Mouse (Mus musculus) T-helper 2 cell (primary cell): ENCODE results near the gene Vgf.

Experiments used
- in situ Hi-C: fragments of 300-600 bp; cut with MboI, MseI; formaldehyde crosslinking; loops from one replicate; pipeline ENCODE4 v1.15.1; 2025; ENCODE audit warnings: high pct_unique_total_duplicates

Vgf gene

DNA sequence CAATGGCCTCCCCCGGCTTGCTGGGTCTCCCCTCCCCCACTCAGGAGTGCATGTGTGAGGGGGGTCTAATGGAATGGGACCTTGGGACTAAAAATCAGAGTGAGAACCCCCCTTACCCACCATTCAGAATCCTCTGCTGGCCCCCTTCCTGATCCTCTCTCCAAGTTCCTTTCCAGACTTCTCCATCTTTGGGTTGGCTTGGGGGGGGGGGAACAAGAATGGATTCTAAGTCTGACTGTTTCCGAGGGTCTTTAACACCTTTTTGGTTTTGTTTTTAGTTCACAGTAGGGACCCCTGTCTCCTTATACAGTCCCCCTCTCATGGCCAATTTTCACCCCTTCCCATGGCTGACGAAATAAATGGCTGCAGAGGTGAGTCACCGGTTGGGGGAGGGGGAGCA is at the start of gene Vgf:
Gene Vgf, plus strand, starts transcription at position 301 of the 400 bp plus-strand sequence.
- in situ Hi-C loops = loop anchor here (5.0 kb wide), 1 partner anchor 81 kb away; no protein-coding TSS in a partner anchor

DNA sequence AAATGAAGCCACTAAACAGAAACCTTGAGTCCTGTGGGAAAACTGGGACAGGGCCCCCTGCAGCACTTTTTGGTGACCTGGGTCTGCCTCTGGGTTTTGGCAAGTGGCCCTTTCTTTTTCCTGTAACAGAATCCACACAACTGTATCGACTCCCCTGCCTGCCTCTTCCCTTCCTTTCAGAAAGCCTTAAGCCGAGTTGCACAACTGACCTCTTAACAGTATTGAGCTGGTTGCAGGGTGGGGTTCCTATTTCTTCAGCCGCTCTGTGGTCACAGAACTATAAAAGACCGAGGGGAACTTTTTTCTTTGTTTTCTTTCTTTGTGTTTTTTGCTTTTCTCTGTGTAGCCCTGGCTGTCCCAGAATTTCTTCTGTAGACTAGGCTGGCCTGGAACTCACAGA is 48.4 kb upstream of the Vgf start:
- in situ Hi-C loops = no loop called here

DNA sequence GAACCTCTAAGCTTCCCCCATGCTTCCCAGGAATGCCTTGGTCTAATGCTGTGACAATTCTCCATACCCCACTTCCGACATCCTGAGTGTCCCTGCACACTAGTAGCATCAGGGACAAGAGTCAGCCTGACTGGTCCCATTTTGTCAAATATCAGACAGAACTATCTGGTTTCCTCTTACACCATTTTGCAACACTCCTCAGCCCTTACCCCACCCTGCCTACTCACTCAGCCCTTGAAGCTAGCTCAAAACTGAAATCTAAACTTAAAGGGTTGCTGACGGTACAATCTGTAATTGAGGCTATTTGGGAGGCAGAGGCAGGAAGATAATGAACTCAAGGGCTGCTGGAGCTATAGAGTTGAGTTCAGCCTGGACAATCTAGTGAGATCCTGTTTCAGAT is 46.4 kb upstream of the Vgf start:
- in situ Hi-C loops = no loop called here

DNA sequence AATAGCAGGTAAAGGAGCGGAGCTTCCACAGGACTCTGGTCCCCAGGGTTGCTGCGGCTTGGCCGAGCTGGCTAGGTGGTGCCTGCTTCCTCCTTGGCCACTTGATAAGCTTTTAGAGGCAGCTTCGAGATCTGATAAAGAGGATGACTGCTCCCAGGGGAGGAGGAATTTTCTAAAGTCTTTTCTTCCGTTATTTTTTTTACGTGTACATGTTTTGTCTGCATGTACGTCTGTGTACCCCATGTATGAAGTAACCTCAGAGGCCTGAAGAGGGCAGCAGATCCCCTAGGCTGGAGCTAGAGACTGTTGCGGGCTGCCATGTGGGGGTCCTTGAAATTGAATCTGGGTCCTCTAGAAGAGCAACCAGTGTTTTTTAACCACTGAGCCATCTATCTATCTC is 45.2 kb upstream of the Vgf start:
- in situ Hi-C loops = no loop called here

DNA sequence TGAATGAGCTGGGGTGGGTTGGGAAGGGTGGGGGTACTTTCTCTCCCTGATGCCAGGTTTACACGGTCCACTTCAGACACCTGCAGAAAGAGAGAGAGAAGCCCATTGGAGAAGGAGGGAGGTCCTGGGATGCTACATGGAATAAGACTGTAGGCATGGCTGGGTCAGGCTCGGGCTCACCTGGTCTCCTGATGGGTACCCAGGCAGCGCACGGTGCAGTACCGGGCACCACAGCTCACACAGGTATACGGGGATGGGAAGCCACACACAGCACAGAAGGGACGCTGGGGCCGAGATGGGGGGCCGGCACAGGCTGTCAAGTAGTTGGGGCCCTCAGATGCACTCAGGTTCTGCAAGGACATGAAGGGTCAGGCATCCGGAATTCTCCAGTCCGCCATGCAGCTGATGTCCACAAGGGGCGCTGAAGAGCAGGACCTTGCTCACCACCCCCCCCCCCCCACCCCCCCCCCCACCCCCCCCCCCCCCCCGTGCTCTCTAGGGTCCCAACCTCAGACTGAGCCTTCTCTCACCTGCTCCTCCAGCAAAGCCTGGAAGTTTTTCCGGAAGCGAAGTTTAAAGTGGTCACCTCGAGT is 43.8 kb upstream of the Vgf start:
- in situ Hi-C loops = no loop called here

DNA sequence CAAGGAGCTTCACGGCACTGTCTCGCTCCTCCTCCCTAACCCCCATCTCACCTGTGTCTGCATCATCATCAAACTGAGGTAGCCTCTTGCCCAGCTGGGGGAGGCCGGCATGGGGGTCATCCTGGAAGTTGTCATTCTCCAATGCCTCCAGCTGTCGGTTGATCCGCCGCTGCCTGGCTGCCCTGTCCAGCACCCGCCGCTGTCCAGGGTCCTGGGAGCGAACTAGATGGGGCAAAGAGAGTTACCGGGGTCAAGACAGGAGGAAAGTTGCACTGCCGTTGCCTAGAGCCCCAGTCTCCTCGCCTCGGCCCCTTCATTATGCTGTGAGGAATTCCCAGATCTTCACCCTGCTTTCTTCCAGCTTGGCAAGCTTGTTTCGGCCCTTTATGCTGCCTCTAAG is 41.4 kb upstream of the Vgf start:
- in situ Hi-C loops = no loop called here

DNA sequence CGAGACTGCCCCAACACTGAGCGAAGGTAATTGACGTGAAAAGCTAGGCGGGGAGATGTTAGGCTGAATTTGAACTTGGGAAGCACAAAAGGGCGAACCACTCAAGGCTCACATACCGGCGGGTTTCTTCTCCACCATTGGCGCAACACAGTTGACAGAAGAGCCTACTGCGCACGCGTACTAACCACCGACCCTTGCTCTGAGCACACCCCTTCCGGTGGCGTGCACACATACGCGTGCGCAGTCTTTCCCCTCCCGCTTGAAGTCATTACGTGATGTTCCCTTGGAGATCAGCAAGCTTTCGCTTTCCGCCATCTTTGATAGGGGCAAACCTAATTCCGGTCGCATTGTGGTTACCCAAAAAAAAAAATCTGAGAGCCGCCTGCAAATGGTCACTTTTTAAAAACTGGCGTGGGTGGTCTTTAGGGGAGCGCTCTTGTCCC is 39.5 kb upstream of the Vgf start, which contains the start of gene Plod3:
Gene Plod3, plus strand, starts transcription at position 325 of the 443 bp plus-strand sequence.
- in situ Hi-C loops = no loop called here

DNA sequence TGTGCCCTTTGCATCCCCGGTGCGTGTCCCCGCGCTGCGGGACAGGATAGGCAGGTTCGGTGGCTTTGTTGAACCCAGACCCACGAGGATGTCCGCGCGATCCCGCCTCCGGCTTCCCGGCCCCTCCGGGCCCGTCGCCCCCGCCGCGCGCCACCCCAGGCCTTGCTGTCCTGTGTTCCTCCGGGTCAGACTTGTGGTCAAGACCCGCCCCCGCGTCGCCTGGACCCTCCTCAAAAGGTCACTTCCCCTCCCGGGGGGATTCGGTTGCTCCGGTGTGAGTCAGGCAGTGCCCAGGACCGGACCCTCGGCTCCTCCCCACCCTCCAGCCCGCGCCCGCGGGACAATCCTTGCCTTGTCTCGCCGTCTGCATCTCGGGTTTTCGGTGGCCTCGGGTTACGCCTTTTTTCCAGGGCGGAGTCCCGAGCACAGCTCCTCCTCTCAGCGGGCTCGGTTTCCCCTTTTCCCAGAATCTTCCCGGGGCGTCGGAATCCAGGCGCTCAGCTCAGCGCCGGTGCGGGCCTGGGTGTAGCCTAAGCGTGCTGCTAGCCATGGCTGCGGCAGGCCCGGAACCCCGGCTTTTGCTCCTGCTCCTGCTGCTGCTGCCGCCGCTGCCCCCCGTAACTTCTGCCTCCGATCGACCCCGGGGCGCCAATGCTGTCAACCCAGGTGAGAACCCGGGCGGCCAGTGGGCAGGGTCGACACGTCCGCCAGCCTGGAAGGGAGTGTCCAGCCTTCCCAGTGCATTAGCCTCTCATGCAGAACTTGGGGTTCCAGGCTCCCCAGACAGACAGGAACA is 38.9 kb upstream of the Vgf start:
- in situ Hi-C loops = no loop called here

DNA sequence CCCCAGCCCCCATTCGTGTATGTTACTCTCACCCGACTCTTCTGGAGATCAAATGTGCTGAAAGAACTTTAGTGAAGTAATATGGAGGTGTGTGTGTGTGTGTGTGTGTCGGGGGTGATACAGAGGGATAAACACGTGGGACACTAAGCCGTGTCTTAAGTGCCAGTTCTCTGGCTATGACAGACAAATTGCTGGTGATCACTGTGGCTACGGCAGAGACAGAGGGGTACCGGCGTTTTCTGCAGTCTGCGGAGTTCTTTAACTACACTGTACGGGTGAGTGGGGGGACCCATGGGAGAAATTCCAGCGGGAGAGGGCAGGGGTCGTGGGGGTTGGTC is 38.3 kb upstream of the Vgf start, which contains the start of gene Znhit1:
Gene Znhit1, minus strand, starts transcription at position 88 of the 338 bp plus-strand sequence.
- in situ Hi-C loops = no loop called here

DNA sequence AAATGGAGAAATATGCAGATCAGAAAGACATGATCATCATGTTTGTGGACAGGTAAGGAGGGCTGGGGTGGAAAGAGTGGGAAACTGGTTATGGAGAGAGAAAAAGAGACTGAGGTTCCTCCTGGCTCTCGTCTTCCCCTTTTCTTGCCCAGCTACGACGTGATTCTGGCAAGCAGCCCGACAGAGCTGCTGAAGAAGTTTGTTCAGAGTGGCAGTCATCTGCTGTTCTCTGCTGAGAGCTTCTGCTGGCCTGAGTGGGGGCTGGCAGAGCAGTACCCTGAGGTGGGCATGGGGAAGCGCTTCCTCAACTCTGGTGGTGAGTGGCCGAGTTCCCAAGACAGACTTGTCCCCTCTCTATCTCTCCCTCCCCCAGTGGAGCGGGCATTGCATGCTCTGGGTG is 37.8 kb upstream of the Vgf start:
- in situ Hi-C loops = no loop called here

DNA sequence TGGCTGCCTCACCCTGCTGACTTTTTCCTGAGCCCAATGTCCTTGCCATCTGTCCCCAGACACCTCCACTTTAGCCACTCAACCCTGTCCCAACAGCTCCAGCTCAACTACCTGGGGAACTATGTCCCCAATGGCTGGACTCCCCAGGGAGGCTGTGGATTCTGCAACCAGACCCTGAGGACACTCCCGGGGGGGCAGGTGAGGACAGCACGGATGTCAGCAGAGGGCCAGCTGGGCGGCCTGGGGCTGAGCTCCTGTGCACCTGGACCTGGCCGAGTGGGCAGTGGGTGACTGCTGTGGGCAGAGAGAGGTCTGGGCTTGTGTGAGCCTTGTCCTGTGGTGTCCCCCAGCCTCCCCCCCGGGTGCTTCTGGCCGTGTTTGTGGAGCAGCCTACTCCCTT is 36.4 kb upstream of the Vgf start:
- in situ Hi-C loops = no loop called here

DNA sequence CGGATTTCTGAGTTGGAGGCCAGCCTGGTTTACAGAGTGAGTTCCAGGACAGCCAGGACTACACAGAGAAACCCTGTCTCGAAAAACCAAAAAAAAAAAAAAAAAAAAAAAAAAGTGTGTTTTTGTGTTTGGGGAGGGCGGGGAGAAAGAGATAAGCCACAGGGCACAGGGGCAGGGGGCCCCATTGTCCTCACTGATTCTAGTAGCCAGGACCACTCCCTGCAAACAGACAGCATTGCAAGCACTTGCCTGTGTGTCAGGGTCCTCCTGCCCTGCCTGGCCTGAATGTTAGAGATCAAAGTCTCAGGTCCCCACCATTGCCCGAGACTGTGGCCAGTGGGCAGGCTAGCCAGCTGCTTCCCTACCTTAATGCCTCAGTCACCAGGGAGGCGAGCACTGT is 26.7 kb upstream of the Vgf start:
- in situ Hi-C loops = no loop called here

DNA sequence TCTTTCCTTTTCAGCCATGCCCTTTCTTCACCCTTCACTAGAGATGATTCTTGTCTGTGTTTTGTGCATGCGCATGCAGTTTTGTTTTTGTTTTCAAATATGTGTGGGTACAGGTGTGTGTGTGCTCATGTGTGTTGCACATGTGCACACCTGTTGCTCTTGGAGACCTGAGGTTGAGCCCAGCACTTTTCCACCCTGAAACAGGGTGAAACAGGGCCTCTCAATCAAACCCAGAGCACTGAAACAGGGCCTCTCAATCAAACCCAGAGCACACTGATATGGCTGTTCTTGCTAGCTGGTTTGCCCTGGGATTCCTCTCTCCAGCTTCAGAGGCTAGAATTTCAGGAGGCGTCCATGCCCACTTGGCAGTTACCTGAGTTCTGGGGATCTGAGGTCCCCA is 25.6 kb upstream of the Vgf start:
- in situ Hi-C loops = loop anchor here (10.0 kb wide), 1 partner anchor 274 kb away; no protein-coding TSS in a partner anchor

DNA sequence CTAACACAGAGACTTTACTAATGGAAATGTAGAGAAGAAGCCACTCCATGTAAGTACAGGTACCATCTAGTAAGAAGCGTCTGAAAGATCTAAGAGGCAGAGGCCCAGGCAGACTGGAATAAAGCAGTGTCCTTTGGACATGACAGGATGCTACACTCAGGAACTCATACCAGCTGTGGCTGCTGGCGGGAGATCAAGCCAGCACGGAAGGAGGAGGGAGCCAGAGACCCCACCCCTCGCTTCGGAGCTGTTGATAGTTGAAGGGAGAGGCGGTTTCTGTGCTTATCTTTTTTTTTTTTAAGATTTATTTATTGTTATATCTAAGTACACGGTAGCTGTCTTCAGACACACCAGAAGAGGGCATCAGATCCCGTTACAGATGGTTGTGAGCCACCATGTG is 18.9 kb upstream of the Vgf start:
- in situ Hi-C loops = loop anchor here (10.0 kb wide), 1 partner anchor 268 kb away; no protein-coding TSS in a partner anchor

DNA sequence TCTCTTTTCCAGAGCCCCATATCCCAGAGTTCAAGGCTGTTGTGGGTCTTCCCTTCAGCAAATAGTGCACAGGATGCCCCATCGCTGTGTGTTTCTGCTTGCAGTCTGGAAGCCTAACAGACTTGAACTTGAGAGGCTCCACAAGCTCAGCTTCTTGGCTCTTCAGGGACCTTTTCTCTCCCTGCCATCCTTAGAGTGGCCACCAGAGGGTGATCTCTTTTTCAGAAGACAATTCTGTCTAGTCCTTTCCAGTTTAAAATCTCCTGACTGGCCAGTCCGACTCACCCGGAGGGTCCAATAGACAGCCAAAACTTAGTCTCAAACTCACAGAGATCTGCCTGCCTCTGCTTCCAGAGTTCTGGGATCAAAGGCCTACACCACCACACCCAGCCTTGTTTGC is 16.2 kb upstream of the Vgf start:
- in situ Hi-C loops = loop anchor here (5.0 to 10.0 kb wide), 2 partner anchors 177 to 265 kb away; no protein-coding TSS in a partner anchor

DNA sequence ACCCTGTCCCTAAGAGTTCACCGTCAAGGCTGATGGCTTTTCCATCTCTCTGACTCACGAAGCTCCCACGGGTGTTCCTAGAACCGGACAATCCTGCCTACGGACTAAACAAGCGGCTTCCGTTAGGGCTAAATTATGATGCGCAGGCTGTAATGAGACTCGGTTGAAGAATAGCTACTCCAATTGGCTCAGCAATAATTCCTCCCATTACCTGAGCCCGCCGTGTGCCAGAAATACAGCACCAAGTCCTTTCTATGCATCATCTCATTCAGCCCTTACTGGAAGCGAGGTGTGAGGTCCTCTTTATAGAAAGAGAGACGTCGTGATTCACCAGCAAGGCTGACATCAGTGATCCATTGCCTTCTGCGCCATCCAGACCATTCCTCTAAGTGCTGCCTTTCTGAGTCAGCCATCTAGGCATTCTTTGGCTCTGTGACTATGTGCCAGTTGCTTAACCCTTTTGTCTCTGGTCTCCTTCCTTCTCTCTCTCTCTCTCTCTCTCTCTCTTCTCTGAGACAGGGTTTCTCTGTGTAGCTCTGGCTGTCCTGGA is 13.7 kb upstream of the Vgf start:
- in situ Hi-C loops = loop anchor here (5.0 kb wide), 1 partner anchor 175 kb away; no protein-coding TSS in a partner anchor

DNA sequence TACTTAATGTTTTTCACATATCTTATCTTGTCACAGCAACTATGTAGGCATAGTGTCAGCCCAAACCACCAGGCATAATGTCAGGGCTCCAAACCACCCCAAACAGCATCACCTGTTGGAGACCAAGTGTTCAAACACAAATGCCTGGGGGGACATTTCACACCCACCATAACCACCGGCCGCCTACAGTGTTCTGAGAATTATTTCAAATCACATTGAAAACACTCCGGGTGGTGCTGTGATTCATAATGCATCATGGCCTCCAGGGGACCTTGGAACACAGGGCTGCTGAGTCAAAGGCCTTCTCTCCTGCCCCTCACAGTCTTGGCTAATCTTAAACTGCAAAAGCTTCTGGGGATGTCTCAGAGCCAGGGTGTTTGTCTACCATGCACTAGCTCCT is 10.3 kb upstream of the Vgf start:
- in situ Hi-C loops = loop anchor here (5.0 kb wide), 1 partner anchor 79 kb away; no protein-coding TSS in a partner anchor

DNA sequence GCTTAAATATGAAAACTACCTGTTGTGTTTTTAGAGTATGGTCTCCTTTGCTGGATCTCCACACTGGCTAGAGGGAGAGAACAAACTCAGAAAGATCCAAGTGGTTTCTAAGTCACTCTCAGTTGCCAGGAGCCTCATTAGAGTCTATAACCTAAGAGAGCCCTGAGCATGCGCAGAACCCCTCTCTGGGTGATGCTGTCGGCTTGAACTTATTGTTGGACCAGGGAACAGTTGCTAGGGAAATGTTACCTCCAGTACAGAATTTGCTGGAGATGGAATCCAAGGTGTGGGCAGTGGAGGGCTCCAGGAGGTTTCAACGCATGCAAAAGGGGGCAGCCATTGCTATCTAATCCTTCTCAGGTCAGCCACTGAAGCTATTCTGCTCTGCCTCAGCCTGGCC is 1.9 kb upstream of the Vgf start:
- in situ Hi-C loops = no loop called here

DNA sequence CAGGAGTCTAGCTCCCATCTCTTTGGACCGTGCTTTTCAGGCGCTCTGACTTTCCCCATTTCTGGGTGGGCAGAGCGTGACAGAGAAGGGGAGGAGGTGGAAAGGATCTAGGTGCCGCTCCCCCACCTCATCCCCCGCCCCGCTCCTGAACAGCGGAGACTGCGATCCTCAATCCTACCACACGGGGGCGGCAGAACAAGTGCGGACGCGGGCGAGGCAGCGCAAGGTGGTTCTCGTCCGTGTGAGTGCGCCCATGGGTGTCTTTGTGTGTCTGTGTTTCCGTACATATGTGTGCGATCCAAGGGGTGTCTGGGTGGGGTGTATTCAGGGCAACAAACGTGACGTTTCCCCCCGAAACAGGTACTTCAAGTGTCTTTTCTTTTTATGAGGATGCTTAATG is 1.1 kb upstream of the Vgf start:
- in situ Hi-C loops = loop anchor here (5.0 kb wide), 1 partner anchor 82 kb away; no protein-coding TSS in a partner anchor

DNA sequence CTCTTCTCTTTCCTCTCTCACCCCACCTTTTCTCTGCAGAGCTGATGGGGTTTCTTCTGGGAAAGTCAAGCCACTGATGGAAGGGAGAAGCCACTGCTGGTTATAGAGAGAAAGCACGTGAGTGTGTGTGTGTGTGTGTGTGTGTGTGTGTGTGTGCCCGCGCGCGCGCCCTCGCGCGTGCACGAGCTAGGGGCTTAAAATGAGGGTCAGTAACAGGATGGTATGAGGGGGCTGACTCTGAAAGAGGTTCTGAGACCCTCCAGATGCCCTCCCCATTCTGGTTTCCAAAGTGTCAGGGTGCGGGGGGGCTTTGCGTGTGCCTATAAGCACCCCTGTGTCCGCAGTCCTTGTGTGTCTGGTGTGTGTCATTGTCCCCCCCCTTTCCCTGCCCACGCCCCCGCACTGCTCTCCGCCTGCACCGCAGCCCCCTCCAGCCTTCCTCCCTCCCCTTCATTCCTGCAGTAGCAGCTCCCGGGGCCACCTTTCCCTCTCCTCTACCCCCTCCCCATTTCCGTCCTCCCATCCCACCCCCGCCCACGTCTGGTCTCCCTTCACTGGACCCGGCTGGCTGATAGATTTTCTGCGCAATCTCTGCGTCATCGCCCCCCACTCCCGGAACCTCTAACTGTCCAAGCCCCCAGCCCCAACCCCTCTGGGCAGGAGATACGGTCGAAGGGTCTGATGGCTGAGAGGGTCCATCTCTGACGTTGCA is 2.5 kb downstream of the Vgf start:
- in situ Hi-C loops = loop anchor here (5.0 kb wide), 1 partner anchor 79 kb away; no protein-coding TSS in a partner anchor

DNA sequence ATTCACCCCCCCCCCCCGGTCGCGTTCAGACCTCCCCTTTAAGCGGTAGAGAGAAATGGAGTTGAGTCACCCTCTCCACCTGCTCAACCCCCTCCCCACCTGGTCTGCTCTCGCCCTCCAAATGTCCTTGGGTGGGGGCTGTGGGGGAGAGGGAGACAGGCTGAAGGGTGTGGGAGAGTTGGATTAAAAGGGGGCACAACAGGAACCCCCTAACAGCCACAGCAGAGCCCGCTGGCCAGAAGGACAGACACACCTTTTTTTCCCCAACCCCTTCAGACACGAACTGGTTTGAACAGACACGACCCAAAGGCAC is 3.0 kb downstream of the Vgf start:
- in situ Hi-C loops = loop anchor here (5.0 kb wide), 1 partner anchor 78 kb away; no protein-coding TSS in a partner anchor
